Mouse (Mus musculus) heart, embryonic 10.5 days (tissue): ENCODE measurements around the gene Susd3. TPM values are rescaled to one million over a fixed set of nuclear protein-coding genes. Genes with fewer than 3 reads are reported as not detected.
A peak's percentile ranks its signal among the peaks of the same experiment; 100 is the strongest.

Experiments used
- DNase-seq: peaks from one replicate; pipeline ENCODE4 v3.0.0-alpha.2; 2017; ENCODE audit warnings: low spot score
- H3K27ac ChIP-seq: fragments of 300-500 bp; sonication (generic); 2 replicates; pipeline ENCODE4 v1.5.1; 2016; ENCODE audit warnings: mild to moderate bottlenecking
- H3K27me3 ChIP-seq: fragments of 300-500 bp; sonication (generic); 2 replicates; pipeline ENCODE4 v1.6.1; 2016; ENCODE audit warnings: mild to moderate bottlenecking; ENCODE audit not compliant: poor library complexity, insufficient read depth, severe bottlenecking
- H3K36me3 ChIP-seq: fragments of 300-500 bp; sonication (generic); 2 replicates; pipeline ENCODE4 v1.6.1; 2016; ENCODE audit warnings: mild to moderate bottlenecking, moderate library complexity
- H3K4me1 ChIP-seq: fragments of 300-500 bp; sonication (generic); 2 replicates; pipeline ENCODE4 v1.6.1; 2016; ENCODE audit warnings: mild to moderate bottlenecking
- H3K4me3 ChIP-seq: fragments of 300-500 bp; sonication (generic); 2 replicates; pipeline ENCODE4 v1.5.1; 2016; ENCODE audit warnings: mild to moderate bottlenecking, moderate library complexity
- H3K9me3 ChIP-seq: fragments of 300-500 bp; sonication (generic); 2 replicates; pipeline ENCODE4 v1.6.1; 2016; ENCODE audit warnings: mild to moderate bottlenecking, moderate library complexity
- WGBS: fragments of 180-500 bp; shearing (Covaris S2); methylation state at CpG from one replicate; pipeline ENCODE4 v1.1.7; 2016; 5-methylcytosine and 5-hydroxymethylcytosine counted together
- polyA plus RNA-seq: library from polyadenylated mRNA; unstranded; fragments of >200 nt; fragmentation: Nextera tagmentation; extraction: Ambion mirVana; gene quantifications from 2 replicates; pipeline ENCODE4 v1.2.1, GENCODE M21; 2016

The Susd3 gene
- polyA plus RNA-seq, 1 experiment from 2014 or later = 1.1 TPM

- Histone ChIP-seq H3K27me3 (no peaks in the 10 kb centered on the region), H3K9me3 (no peaks in the 10 kb centered on the region), H3K36me3 (peaks cover 32% of the 10 kb centered on the region), H3K4me3 (no peak overlapping the region), H3K27ac (no peak overlapping the region), H3K4me1 (peaks cover 17% of the 10 kb centered on the region)
- 83% methylated on average over 13 of the region's 13 CpGs for WGBS
- DNase-seq = no peak
Observed at GRCm38 (mm10) chr13:49200688-49201087, 47.8 kb downstream of the Susd3 start.

DNA sequence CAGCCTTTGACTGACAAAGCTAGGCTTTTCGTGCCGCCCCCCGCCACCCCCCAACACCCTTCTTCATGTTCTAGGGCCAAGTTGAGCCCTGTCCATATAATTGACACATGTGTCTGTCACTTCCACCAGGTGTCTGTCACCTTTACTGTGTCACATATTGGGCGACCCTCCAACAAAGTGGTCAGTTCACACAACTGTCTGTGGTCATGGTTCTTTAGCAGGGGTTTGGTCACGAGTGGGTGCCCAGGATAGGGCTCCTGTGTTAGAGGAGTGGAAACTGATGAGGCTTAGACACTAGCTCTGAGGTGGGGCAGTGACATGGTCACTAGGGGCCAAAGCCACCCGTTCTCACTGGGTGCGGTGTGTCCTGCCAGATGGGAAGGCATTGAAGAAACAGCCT lies 48.6 kb downstream of the Susd3 start:
- Histone ChIP-seq H3K27ac (no peak overlapping the region), H3K9me3 (no peaks in the 10 kb centered on the region), H3K4me3 (no peak overlapping the region), H3K4me1 (peaks cover 13% of the 10 kb centered on the region; the same call in 1 of the 2 replicates), H3K27me3 (no peaks in the 10 kb centered on the region), H3K36me3 (peaks cover 40% of the 10 kb centered on the region)
- no peak for DNase-seq
- 87% methylated on average over 7 of the region's 7 CpGs for WGBS

DNA sequence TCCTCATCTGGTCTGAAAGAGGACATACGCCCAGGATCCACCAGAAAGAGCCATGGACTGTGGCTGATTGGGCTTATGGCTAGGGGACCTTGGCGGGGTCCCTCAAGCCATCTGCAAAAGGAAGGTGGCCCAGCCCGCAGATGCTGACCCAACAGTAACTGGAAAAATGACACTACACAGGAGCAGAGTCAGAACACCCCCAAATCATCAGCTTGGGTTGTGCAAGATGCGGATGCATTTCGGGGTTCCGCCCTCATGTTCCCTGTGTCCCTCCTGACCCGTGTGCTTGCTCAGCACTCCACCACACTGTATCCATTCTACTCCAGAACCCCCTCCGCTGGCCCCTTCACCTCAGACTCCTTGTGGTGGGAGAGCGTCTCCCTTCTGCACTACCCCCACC lies 49.8 kb downstream of the Susd3 start:
- 90% methylated on average over 9 of the region's 9 CpGs for WGBS
- Histone ChIP-seq H3K36me3 (peaks cover 34% of the 10 kb centered on the region), H3K27ac (no peak overlapping the region), H3K4me3 (no peak overlapping the region), H3K9me3 (no peaks in the 10 kb centered on the region), H3K27me3 (no peaks in the 10 kb centered on the region), H3K4me1 (peaks cover 13% of the 10 kb centered on the region; the same call in 1 of the 2 replicates)
- DNase-seq = no peak

- no peaks in the 10 kb centered on the region for H3K9me3 ChIP-seq
- no peak overlapping the region for H3K4me3 ChIP-seq
- 65% methylated on average over 6 of the region's 6 CpGs for WGBS
- H3K27ac ChIP-seq = no peak overlapping the region
- peaks cover 23% of the 10 kb centered on the region for H3K36me3 ChIP-seq
- peaks cover 23% of the 10 kb centered on the region for H3K4me1 ChIP-seq
- DNase-seq = no peak
- H3K27me3 ChIP-seq = no peaks in the 10 kb centered on the region
Observed at GRCm38 (mm10) chr13:49196766-49197165, 51.7 kb downstream of the Susd3 start.

GRCm38 (mm10) chr13:49196211-49196610 lies 52.3 kb downstream of the Susd3 start:
- Histone ChIP-seq H3K27me3 (no peaks in the 10 kb centered on the region), H3K36me3 (peaks cover 23% of the 10 kb centered on the region), H3K9me3 (no peaks in the 10 kb centered on the region), H3K27ac (no peak overlapping the region), H3K4me3 (no peak overlapping the region), H3K4me1 (peaks cover 28% of the 10 kb centered on the region)
- no peak for DNase-seq
- WGBS = 82% methylated on average over 5 of the region's 5 CpGs

DNA sequence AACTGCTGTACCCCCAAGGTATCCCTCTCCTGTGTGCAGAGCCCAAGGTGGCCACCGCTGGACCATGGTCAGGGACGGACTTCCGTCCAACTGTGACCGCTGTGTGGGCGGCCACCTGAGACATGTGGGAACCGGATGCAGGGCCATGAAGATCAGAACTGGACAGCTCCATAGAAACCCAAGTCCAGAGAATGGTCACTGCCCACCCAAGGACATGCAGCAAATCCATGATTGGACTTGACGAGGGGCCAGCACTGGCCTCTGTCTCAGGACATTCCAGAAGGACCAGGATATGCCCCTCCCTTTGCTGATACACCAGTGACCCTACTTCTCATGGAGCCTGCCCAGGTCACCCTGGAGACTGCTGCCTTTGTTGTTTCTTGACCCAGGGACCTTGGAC lies 52.9 kb downstream of the Susd3 start:
- H3K27me3 ChIP-seq = no peaks in the 10 kb centered on the region
- no peaks in the 10 kb centered on the region for H3K9me3 ChIP-seq
- 88% methylated on average over 7 of the region's 7 CpGs for WGBS
- no peak overlapping the region for H3K27ac ChIP-seq
- H3K36me3 ChIP-seq = peaks cover 23% of the 10 kb centered on the region
- no peak overlapping the region for H3K4me3 ChIP-seq
- no peak for DNase-seq
- H3K4me1 ChIP-seq = peaks cover 34% of the 10 kb centered on the region

DNA sequence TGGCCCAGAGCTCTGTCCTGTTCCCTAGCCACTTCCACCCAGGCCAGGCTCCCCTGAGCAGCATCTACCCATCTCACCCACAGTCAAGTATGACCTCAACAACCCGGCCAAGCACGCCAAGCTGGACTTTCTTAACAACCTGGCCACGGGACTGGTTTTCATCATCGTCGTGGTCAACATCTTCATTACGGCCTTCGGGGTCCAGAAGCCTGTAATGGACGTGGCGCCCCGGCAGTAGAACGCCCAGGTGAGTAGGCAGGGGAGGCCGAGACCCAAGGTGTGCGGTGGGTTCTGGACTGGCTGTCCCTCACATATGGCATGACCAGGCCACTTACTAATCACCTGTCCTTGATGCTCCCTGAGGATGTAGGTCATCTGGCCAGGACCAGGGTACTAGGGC lies 53.7 kb downstream of the Susd3 start:
- Histone ChIP-seq H3K36me3 (peaks cover 23% of the 10 kb centered on the region), H3K4me1 (peaks cover 42% of the 10 kb centered on the region), H3K9me3 (no peaks in the 10 kb centered on the region), H3K27ac (no peak overlapping the region), H3K4me3 (no peak overlapping the region), H3K27me3 (no peaks in the 10 kb centered on the region)
- WGBS = 92% methylated on average over 13 of the region's 13 CpGs
- DNase-seq = no peak

DNA sequence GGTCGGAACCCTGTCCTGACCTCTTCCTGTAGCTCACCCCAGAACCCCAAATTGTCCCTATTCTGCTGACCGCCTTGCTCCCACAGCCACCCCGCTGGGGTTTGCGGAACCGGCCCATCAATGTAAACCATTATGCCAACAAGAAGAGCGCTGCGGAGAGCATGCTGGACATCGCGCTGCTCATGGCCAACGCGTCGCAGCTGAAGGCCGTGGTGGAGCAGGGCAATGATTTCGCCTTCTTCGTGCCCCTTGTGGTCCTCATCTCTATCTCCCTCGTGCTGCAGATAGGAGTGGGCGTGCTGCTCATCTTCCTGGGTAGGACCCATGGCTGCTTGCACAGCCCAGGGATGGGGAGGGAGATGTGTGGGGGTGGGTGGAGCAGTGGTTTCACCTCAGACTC lies 54.9 kb downstream of the Susd3 start:
- H3K4me3 ChIP-seq = no peak overlapping the region
- WGBS = 92% methylated on average over 17 of the region's 17 CpGs
- DNase-seq = no peak
- no peaks in the 10 kb centered on the region for H3K9me3 ChIP-seq
- H3K27me3 ChIP-seq = no peaks in the 10 kb centered on the region
- peaks cover 54% of the 10 kb centered on the region for H3K4me1 ChIP-seq
- peaks cover 23% of the 10 kb centered on the region for H3K36me3 ChIP-seq
- H3K27ac ChIP-seq = no peak overlapping the region

DNA sequence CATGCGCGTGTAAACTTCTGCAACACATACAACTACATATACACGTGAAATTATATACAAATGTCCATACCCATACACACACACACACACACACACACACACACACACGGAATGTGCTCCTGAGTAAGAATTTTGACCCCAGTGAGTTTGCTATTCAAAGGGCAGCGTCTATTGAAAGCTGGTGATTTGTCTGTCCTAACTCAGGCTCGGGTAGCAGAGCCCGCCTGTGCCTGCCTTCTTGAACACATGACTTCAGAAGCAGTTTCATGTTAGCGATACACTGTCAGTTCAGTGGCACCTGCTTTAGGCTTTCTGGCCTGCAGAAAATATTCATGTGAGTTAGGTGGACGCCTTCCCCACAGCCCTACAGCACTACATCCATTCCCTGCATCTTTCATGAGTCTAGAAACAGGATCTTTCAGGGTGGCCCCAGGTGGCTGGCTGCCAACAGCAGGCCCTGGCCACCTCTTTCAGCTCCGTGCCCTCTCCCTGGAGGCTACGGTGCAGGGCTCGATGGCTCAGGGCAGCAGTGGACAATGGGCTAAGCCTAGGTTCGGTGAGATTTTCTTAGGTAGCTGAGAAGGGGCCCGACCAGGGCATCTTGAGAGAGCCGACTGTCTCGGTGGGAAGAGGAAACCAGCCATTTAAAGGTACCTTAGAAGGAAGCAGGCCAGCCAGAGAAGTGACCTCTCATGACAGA lies 56.2 kb downstream of the Susd3 start:
- Histone ChIP-seq H3K27me3 (no peaks in the 10 kb centered on the region), H3K4me3 (no peak overlapping the region), H3K36me3 (peaks cover 23% of the 10 kb centered on the region), H3K4me1 (peaks cover 64% of the 10 kb centered on the region), H3K9me3 (no peaks in the 10 kb centered on the region), H3K27ac (0 out of 2 replicates have a peak overlapping the region, but pooled peaks have one; percentile 25)
- DNase-seq = no peak
- 79% methylated on average over 16 of the region's 16 CpGs for WGBS

- no peak for DNase-seq
- H3K27ac ChIP-seq = peak overlapping the region; percentile 69
Observed at GRCm38 (mm10) chr13:49191673-49192035, 56.9 kb downstream of the Susd3 start.

DNA sequence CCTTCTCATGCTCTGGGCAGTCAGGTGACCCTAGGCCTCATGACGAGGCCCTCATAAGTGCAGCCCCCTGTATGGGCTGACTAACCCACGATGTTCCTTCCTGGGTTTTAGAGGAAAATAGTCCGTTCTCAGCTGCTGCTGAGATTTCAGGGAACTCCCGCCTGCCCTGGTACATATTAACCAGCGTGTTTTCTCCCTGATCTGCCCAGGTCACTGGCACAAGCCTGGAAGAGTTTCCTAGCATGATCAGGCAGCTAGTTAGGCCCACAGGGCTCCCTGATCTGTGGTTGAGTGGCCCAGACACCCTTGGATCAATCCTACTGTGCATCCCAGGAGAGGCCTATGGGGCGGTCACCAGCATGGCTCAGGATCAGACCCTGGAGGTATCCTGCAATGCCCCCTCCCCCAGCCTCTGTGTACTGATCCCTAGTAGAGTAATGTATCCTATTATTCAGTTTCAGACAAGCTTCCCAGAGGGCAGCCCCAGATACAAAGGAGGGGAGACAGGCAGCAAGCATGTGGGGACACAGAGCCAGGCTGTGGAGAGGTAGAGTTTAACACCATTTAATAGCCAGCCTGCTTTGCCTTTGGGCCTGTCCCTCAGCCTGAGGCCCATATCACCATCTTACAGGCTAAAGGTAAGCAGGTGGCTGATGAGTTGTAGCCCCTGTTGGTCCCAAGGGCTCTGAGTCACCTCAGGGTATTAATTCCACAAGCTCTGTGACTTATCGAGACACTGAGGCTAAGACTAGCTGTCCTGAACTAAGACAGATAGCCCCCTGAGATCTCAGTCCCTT lies 57.4 kb downstream of the Susd3 start:
- H3K4me1 ChIP-seq = peaks cover 64% of the 10 kb centered on the region
- H3K27me3 ChIP-seq = no peaks in the 10 kb centered on the region
- no peak for DNase-seq
- no peak overlapping the region for H3K4me3 ChIP-seq
- no peaks in the 10 kb centered on the region for H3K9me3 ChIP-seq
- 78% methylated on average over 7 of the region's 7 CpGs for WGBS
- peaks cover 14% of the 10 kb centered on the region for H3K36me3 ChIP-seq
- peak overlapping the region; percentile 69 for H3K27ac ChIP-seq

More at GRCm38 (mm10) chr13:49191673-49192035, 56.9 kb downstream of the Susd3 start:
- H3K9me3 ChIP-seq = no peaks in the 10 kb centered on the region
- peaks cover 67% of the 10 kb centered on the region for H3K4me1 ChIP-seq
- H3K36me3 ChIP-seq = peaks cover 20% of the 10 kb centered on the region
- H3K27me3 ChIP-seq = no peaks in the 10 kb centered on the region
- H3K4me3 ChIP-seq = no peak overlapping the region
- 63% methylated on average over 5 of the region's 5 CpGs for WGBS

GRCm38 (mm10) chr13:49189970-49190870 lies 58.3 kb downstream of the Susd3 start:
- H3K4me1 ChIP-seq = peaks cover 58% of the 10 kb centered on the region
- no peaks in the 10 kb centered on the region for H3K27me3 ChIP-seq
- 48% methylated on average over 12 of the region's 12 CpGs for WGBS
- peak overlapping the region; percentile 69 for H3K27ac ChIP-seq
- no peaks in the 10 kb centered on the region for H3K9me3 ChIP-seq
- DNase-seq = no peak
- no peak overlapping the region for H3K4me3 ChIP-seq
- H3K36me3 ChIP-seq = peaks cover 5% of the 10 kb centered on the region; the same call in 1 of the 2 replicates
